Mouse (Mus musculus) thymus, postnatal 0 days (tissue): ENCODE results near the gene Arhgef11. TPM values are rescaled to one million over a fixed set of nuclear protein-coding genes. Genes with fewer than 3 reads are reported as not detected.
"Not testable (repeated sequence)": the region's sequence is repeated elsewhere in the genome, so short reads cannot be mapped to it uniquely, and the experiment has no call there.

Experiments
- DNase-seq: peaks from one replicate; pipeline ENCODE4 v3.0.0-alpha.2; 2015; ENCODE audit warnings: low spot score
- polyA plus RNA-seq: library from polyadenylated mRNA; unstranded; fragments of >200 nt; fragmentation: Nextera tagmentation; extraction: Ambion mirVana; gene quantifications from 2 replicates; pipeline ENCODE4 v1.2.1, GENCODE M21; 2015

Arhgef11 gene
- 4.0 and 4.8 TPM in 2 replicates for polyA plus RNA-seq

DNA sequence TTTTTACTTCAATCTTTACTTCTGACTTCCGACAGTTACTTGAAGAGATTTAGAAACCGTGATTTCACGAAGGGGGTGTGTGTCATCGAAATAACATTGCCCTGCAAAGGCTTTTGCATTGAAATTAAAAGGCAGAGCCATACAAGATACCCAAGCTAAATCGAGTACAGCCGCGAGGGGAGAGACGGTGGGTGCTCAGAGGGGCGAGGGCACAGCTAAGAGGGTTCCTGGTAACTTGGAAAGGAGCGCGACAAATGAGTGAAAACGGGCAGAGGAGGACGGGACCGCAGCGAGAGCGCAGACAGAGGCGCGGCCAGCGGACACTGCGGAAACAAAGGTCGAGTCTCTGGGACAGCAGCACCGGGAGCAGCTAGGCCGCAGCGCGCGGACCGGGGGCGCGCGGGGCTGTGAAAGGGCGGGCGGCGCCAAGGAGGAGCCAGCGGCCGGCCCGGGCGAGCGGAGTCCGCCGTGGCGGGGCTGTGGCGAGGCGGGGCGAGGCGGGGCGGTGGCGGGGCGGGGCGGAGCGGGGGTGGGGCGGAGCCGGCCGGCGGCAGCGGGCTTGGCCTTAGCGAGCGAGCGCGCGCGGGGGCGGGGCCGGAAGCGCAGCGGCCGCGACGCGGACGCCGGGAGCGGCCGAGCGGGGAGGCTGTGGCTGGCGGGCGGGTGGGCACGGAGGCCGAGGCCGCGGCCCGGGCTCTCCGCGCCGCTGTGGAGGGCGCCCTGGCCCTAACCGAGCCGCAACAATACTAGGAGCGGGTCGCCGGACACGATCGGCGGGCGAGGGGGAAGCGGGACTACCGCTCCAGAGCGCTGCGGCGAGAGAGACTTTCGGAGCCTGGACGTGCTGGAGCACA lies at the start of gene Arhgef11:
Gene Arhgef11, plus strand, starts transcription at position 603 of the 854 bp plus-strand sequence.
- DNase-seq, result peak; percentile 68

DNA sequence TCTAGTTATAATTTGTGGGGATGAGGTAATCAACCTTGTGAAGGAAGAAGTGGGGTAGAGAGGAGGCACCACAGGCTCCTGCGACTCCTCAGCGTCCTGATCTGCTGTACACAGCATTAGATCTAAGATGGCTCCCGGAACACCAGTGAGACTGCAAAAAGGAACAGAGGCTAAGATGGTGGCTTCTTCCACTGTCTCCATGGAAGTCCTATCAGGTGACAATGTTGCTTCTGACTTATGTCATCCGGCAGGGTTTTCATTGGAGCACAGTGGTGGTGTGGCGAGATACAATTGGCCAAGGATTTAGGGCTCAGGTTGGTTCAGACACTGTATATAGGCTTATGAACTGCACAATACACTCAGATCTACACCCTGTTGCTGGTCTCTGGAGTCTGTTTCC lies 48.7 kb upstream of the Arhgef11 start:
- no peak for DNase-seq

DNA sequence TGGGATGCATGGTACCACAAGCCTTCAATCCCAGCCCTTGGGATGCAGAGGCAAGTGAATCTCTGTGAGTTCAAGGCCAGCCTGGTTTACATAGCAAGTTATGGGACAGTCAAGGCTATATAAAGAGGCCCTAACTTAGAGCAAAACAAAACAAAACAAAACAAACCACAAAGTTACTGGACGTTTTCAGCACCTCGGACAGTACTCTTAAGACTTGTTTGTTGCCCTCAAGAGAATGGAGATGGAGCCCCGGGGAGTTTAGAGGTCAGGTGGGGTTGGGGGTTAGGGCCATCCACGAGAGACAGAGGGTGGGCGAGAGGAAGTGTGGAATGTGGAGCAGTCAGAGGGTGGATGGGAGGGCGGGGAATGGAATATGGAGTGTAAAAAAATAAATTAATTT lies 41.6 kb upstream of the Arhgef11 start:
- peak; percentile 12 for DNase-seq

DNA sequence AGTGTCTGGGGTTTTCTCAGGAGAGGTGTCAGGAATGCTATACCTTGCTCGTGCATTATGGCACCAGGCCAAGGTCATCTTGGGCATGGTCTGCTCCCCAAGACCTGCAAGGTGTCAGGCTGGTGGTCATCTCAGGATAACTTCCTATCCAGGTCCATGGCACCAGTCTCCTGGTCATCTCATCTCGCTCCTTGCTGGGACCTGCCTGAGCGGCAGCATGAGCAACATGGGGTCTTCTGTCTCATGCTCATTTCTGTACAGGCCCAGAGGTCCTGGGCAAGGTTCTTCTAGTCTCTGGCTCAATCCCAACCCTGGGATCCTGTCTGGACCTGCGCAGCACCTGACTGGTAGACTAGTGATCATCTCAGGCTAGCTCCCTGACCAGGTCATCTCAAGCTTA lies 35.1 kb upstream of the Arhgef11 start:
- no peak for DNase-seq

DNA sequence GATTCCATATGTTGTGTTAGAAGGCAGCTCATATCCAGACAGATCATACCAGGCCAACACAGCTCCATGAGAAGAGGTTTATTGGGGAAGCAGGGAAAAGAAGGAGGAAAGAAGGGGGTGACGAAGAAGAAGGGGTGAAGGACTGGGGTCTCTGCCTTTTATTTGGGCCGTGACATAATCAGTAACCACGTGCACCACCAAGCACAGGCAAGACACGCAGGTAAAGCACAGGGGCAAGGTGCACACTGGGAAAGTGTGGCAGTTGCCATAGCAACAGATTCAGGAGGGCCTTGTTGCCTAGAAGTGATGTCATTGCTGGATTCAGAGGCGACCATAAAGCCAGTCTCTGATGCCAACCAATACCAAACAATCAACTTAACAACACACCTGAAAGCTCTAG lies 23.6 kb upstream of the Arhgef11 start:
- no peak for DNase-seq

DNA sequence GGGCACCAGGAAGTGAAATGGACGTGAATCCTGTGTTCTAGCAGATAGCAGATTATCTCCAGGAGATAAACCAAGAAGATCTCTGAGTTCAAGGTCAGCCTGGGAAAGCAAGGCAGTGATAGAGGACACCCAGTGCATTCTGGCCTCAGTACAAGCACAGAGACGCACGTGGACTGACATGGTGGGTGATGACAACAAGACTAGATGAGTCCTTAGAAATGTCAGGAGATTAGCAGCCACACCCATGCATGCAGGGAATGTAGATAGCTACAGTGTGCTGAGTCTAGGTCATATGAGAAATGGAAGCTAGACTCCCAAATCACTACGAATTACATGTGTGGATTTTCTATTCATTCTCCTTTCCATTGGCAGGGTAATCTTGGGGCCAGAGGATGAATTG lies 22.0 kb upstream of the Arhgef11 start:
- not testable (repeated sequence) for DNase-seq

DNA sequence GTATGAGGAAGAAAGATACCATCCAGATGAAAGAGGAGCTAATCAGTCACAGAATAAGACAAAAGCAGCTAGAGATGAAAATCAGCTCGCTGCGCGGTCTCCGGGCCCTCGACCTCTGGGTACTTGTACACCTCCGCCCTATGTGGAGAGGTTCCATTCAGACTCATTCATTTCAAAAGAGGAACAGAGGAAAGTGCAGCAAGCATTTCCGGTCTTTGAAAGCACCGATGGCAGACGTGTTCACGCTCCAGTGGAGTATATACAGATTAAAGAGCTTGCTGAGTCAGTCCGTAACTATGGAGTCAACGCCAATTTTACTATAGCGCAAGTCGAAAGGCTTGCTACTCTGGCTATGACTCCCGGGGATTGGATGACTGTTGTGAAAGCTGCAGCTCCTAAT lies 16.3 kb upstream of the Arhgef11 start:
- not testable (repeated sequence) for DNase-seq

DNA sequence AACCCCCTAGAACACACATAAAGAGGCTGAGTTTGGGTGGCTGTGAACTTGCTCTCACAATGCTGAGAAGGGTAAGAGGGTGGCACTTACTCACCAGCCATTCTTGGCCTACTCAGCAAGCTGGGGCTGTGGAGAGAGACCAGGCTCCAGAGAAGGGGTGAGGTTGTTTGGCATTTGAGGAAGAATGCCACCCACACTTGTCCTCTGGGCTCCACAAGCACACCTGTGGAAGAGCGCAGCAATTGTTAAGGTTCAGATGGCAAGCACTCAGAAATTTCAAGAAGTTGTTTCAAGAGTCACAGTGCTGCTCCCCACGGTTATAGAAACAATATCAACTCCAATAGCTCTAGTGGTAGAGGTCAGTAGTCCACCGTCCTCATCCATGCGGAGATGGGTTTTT lies 1.0 kb upstream of the Arhgef11 start:
- no peak for DNase-seq

DNA sequence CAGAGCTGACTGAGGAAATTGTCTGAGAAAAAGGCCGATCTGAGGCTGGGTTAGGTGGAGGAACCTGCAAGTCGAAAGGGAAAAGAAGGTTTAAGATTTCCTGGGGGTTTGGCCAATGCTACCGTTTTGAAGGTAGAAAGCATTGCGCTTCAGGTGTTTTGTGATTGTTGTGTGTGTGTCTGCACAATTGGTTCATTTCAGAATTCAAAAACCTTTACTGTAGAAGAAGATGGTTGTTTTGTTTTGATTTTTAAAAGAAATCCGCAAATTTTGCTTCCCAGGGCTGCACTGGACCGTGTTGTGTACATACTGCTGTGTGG lies 412 bp downstream of the Arhgef11 start:
- no peak for DNase-seq

DNA sequence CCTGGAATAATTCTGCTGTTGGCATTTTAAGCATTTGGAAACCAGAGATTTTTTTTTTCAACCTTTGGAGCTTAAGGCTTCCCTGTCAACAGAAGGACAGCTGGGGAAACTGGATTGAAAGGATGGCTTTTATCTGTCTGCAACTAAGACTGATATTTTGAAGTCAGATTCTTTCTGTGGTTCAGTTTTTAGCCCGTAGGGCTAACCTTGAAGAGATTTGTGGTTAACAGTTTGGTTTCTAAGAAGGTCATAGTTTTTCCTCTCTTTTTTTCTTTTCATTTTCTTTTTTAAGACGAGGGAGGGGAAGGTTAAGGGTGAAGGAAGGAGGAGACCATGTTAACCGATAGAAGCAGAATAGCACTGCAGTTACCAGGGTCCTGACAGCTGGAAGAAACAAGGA lies 881 bp downstream of the Arhgef11 start:
- DNase-seq, result no peak

DNA sequence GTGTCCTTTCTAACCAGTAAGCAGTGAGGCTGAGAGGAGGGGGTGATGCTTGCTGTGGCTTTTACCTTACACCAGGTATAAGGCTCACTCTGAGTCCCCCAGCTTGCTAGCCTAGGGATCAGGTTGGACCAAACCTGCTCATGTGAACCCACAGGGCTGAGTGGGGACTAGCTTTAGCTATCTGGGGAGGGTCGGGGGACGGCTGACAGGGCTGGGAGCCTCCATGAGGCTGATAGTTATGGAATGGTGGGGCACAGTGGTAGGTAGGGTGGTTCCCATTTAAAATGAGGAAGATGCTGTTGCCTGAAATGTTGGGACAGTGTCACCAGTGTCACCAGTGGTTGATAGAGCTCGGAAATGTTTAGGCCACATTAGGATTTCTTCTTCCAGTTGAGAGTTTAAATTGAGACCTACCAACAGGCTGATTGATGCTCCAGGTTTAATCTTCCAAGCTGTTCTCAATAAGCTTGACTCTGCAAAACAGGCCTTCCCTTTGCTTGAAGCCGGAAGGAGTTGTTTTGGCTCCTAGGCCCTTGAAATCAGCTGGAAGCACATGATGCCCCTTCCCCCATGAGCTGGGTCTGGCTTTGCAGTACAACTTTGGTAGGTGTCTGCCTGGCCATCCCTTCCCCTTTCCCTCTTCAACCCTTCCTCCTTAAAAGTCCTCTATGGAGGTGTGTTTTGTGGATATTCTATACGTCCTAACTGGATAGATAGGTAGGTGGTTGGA lies 1.8 kb downstream of the Arhgef11 start:
- DNase-seq, result no peak

DNA sequence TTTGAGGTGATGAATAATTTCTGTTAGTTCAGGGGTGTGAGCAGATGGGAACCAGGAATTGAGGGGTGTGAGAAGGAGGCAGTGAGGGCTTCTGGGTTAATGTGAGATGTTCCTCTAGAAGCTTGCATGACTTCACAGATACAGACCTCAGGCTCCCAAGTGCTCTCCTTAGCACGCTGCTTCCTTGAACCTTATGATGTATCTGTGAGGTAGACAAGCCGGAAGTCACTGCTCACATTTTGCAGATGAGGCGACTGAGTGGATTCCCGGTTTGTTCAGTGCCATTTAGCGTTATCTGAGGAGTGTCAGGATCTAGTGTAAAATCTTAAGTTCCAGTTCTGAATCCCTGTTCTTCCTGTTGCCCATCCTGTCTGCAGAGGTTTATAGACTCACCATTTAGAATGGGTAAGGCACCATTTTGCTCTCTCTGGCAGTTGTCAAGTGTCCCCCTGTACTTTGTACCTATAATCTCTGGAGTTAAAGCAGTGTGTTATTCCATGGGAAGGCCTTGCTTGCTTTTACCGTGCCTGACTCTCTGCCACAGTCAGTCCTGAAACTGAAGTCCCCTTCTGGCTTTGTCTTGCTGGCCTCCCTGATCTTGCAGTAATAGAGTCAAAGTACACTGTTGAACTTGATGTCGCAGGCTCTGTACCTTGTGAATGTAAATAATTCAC lies 3.0 kb downstream of the Arhgef11 start:
- no peak for DNase-seq

DNA sequence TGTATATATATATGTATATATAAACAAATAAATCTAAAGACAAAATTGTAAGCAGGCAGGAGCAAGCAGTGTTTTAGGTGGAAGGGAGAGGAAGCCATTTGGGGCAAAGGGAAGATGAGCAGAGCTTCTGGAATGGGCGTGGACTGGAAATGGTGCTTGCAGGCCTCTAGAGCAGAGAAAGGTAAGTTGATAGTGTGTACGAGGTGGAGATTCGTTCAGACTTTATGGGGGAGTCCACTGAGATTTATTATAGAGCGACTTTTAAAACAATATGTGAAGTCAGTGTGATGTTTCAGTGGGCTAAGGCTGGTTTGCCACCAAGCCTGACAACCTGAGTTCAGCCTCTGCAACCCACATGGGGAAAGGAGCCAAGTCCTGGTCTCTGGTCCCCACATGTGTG lies 7.5 kb downstream of the Arhgef11 start:
- no peak for DNase-seq

DNA sequence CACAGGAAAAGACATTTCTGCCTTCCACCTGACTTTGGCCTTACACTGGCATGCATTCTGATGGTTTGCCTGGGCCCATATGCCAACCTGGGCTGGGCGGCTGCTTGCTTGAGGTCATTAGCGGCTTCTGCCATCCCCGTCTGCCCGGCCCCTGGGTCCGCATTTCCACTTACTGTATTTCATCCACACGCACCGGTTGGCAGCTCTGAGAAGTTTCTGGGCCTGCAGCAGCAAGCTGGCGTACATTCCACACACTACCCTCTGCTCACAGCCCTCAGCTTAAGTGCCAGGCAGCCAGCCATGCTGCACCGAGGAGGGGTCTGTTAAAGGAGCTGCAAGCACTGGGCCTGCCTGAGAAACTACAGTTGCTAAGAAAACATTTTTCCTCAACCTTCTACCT lies 13.5 kb downstream of the Arhgef11 start:
- DNase-seq, result no peak

DNA sequence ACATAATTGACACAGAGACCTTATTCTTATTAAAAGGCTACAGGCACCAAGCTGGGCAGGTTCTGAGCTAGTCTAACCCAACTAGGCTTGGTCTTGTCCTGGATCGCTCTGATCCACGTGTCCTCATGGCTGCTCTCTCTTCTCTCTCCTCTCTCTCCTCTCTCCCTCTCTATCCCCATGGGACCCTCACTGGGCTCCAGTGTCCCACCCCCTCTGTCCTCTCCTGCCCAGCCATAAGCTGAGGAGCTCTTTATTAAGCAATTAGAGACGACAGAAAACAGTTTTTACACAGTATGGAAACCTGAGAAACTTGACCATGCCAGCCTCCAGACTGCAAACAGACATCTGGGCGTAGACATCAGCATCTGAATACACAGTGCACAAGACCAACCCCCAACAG lies 14.0 kb downstream of the Arhgef11 start:
- no peak for DNase-seq

DNA sequence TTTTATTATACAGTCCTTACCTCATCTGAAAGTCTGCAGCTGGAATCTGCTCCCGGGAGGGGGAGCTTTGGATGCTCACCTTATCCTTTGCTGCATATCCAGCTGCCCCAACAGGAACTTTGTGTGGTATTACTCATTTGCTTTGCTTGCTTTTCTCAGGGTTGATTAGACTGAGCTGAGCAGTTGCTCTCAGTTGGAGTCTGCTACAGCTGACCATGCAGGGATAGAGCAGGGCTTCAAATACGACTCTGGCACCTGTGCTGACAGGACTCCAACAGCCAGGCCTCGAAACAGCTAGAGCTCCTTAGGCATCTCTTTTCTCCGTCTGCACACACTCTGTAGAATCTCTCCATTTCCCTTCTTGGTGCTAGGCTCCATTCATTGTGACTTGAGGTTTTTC lies 18.2 kb downstream of the Arhgef11 start:
- no peak for DNase-seq

DNA sequence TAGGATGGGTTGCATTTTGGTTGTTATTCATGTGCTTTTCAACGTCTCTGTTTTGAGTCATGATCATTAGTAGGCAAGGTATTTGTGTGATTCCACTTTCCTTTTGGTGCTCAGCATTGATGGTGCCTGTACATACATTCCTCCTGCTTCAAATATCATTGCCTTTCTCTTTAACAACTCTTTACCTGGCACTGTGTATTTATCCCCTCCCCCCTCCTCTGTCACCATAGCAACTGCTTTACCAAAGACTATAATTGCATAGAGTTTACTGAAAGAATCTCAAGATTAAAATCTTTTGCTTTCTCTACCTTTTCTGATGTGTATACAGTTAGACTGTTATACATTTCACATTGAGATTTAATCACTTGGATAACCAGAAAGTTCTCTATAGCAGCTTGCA lies 26.1 kb downstream of the Arhgef11 start:
- DNase-seq, result no peak

DNA sequence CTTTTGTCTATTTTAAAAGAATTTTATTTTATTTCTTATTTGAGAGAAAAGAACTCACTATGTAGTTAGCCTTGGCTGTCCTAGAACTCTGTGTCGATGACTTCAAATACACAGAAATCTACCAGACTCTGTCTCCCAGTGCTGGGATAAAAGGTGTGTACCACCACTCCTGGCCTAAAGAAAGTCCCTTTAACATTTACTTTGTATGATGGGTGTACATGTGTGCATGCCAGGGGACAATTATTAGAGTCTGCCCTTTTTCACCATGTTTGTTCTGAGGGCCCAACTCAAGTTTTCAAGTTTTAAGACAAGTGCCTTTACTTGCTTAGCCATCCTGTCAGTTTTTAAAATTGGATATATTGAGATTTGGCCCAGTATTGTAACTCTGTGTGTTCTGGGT lies 28.8 kb downstream of the Arhgef11 start:
- DNase-seq, result no peak

DNA sequence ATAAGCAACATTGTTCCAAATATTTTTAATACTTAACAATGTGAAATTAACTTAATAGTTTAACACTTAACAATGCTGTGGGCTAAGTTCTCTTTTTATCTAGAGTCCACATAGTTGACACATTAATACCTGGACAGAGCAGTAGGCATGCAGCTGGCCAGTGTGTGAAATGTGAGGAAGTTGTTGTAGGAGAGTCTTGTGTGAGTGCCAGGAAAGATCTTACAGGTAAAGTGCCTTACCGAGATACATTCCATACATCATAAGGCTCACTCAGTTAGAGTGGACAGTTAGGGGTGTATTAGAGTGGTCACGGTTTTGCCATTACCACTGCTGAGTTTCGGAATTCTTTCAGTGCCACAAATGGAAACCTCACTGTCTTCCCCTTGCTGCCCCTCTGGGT lies 31.7 kb downstream of the Arhgef11 start:
- no peak for DNase-seq

DNA sequence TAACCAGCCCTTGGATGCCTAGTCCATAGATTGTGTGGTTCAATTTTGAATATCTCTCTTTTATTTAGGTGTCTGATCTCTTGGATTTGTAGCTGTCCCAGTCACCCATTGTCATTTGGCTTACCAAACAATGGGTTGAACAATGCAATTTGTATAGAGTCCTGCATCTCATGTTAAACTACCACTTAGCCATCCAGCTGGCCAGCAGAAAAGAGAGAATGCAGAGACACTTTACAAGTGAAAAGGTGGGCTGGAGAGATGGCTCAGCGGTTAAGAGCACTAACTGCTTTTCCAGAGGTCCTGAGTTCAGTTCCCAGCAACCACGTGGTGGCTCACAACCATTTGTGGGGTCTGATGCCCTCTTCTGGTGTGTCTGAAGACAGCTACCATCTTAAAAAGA lies 41.0 kb downstream of the Arhgef11 start:
- DNase-seq, result no peak

DNA sequence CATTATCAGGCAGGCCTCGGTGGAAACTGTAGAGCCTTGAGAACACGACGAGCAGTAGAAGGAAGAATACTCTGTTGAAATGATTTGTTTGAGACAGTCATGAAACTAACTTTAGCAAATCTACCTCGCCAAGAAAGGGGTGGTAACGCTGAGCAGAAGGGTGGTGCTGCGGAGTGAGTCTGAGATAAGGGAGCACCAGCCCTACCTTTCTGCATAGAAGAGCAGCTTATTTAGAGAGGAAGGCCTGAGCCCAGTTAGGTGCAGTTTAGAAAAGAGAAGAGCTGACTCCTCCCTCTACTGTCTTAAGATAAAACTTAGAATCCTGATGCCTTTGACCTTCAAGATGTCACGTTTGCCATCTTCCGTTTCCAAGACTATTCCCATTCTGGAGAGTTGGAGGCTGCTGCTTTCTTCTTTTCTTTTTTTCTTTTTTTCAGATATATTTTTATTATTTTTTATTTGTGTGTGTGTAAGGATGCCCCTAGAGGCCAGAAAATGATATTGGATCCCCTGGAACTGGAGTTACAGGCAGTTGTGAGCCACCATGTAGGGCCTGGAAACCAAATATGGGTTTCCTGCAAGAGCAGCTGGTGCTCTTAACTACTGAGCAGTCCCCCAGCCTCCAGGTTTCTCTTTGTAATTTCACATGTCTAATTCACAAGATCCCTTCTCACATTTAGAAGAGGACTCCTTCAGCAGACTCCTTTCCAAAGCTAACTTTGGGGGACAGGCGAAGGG lies 42.5 kb downstream of the Arhgef11 start:
- peak; percentile 11 for DNase-seq

DNA sequence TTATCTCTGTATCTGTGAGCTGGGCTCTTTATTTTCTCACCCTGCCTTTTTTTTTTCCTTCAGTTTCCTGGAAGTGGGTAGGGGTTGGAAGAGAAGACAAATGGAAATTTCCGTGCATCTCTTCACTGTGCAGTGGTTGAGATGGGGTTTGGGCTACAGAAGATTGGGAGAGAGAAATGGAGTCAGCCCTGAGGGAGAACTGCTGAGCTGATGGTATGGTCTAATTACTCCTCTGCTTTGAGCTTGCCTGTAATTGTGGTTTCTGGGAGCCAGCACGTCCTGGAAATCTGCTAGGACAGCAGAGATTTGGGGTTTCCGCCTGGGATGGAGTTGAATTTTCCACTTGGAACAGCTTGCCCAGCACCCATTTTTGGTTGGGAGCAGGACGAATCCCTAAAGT lies 43.1 kb downstream of the Arhgef11 start:
- DNase-seq, result no peak
